Mouse (Mus musculus) heart, postnatal 36 days (tissue): ENCODE measurements at regions not wholly inside any gene's neighbourhood (a gene's known extent, or its start where the extent isn't known, plus 50 kb on each side); places are given as distances from the start of the nearest gene placed in this dataset.

ENCODE experiments used
- DNase-seq, 2 experiments: peaks; one replicate each; pipeline ENCODE4 v3.0.0; 2021 to 2022
- intact Hi-C: fragments of 180-260 bp; cut with DNase I; formaldehyde crosslinking; loops from one replicate; pipeline ENCODE4 v1.15.1; 2025

DNA sequence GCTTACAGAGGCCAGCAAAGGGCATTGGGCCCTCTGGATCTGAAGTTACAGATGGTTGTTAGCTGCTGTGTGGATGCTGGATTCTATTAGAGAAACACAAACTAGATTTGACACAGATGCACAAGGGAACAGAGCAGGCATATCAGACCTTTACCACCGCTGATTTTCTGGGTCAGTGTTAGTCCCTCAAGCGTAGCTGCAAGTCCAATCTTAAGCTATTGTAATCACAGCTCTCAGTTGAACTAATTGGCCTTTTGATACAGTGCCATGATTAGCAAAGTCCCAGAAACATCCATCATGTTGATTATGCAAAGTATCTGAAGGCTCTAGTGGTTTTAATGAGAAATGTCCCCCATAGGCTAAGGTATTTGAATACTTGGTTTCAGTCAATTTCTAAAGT is 54.2 kb upstream of the Plppr5 start:
- intact Hi-C loops: no loop called here
- DNase-seq: no peak

DNA sequence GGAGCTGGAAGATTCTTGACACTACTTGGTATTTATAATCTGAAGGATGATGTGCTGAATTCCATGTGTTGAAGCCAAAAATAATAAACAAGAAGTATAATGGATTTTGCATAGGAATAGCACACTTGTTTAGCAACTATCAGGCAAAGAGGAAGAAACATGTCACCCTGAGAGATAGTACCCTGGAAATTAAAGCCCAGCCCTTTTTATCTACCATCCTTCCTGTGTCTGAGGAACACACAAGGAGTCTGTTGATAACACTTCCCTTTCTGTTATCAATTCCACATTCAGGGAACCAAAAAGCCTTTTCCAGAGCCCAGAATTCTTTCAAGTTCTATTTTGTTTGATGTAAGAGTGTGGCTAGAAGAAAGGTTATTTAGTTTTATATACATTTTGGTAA is 66.5 kb upstream of the Plppr5 start:
- intact Hi-C loops: no loop called here
- DNase-seq: no peak

DNA sequence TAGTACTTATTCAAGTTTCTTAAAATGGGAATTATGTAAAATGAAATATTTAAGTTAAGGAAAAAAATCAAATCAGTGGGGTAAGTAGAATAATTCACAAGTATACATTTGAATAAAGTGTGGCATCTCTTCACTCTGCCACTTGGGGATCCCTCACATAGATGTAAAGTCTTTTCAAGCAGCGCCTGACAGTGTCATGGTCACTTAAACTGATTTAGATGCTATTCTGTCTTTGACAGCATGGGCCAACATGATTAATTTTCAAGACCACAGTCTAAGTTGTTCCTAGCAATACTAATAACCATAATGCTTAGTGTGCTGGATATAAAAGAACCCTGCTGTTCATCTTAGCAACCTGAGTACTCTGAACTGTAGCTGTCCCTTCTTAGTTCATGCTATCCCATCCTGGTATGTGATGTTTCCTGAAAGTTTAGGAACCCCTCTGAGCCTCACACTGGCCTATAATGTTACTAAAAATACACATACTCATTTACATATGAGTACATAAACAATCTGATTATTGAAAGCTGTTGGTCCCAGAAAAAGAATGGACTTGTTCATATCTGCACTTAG is 68.4 kb upstream of the Plppr5 start:
- DNase-seq: no peak
- intact Hi-C loops: no loop called here

DNA sequence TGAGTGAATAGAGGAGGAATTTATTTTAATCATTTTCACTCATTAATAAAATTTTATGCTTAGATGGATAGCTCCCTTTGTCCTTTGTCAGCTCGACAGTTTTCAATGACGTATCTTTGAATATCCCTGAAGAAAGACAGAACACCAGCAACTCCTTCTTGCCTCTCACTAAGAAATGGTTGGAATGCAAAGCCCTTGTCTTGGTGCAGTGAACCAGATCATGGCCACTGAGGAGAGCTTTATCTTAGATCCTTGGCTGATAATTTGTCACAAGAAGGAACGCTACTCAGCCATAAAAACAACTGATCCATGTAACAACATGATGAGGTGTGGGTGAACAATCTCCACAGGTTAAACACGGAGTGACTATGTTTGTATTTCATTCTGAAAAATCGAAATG is 73.5 kb upstream of the Plppr5 start:
- DNase-seq: no peak

DNA sequence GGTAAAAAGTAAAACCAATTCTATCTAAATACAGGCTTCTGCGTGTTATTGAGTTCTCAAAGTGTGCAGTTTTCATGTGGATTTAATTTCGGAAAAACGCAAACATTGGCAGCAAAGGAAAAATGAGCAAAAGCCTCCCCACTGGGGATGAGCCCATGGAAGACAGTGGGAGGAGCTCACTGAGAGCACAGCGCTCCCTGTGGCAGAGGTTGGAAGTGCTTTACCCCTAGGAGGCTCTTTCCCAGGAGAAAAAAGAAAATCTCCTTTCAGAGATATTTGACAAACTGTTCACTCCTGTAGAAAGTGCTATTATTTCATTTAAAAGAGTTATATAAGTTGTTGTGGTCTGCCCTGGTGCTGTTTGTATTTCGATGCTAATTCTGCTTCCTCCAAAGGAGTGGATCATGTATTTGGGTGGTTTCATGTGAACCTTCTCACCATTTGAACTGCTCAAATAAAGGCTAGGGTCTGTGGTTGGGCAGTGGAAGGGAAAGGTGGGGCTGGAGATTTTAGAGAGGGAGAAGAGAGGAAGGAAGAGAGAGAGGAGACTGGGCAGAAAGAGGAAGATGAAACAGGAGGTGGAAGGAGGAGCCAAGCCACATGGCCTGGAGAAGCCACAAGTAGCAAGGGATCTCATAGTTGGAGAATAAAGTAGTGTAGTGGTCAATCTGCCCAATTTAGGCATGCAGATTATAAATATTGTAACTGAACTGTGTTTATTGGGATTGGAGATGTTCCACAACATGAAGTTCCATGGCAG is 76.3 kb upstream of the Plppr5 start:
- no peak for DNase-seq
- intact Hi-C loops: no loop called here

More for the DNA sequence above, 73.5 kb upstream of the Plppr5 start:
- intact Hi-C loops: no loop called here

- intact Hi-C loops: no loop called here
- peak in 1 of 2 experiments; percentile 24 for DNase-seq
These were observed 80.5 kb upstream of the Plppr5 start for GRCm38 (mm10) chr3:117494118-117494517.

DNA sequence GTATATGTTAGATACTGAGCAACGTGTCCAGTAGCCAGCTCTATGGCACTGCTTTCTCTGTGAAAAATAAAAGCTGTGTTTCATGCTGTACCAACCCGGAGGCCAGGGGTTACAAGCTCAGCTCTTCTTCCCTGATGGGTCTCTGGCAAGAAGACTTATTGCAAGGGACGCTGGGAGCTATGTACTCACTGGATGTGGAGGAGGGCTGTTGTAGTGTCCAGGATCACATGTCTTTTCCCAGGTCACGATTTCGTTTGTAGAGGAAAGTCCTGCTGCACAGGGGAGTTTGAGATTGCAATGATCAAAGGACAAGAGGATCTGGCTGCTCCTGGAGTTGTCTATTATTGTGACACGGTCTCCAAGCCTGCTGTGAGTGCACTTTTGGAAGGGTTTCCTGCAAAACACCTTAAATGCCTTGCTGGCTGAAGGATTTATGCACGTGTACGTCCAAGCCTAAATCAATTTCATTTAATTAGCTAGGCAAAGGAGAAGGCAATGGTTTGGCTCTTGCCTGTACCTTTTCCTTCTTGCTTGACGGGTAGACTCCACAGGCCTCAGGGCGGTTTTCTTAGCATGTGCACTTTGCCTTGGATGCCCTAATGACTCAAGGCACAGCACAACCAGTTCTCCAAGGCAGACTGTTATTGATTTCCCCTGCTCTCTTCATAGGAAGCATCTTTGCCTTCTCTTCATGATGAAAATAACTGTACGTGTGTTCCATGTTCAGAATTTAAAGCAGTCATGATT is 87.2 kb upstream of the Plppr5 start:
- no peak for DNase-seq
- intact Hi-C loops: no loop called here

- DNase-seq: no peak
- intact Hi-C loops: no loop called here
These were observed 88.3 kb upstream of the Plppr5 start for GRCm38 (mm10) chr3:117486351-117486750.

GRCm38 (mm10) chr3:117480131-117480530 is 94.5 kb upstream of the Plppr5 start:
- intact Hi-C loops: no loop called here
- DNase-seq: no peak

- intact Hi-C loops: no loop called here
- DNase-seq: no peak
These were observed 98.8 kb upstream of the Plppr4 start for GRCm38 (mm10) chr3:117459507-117459906.

DNA sequence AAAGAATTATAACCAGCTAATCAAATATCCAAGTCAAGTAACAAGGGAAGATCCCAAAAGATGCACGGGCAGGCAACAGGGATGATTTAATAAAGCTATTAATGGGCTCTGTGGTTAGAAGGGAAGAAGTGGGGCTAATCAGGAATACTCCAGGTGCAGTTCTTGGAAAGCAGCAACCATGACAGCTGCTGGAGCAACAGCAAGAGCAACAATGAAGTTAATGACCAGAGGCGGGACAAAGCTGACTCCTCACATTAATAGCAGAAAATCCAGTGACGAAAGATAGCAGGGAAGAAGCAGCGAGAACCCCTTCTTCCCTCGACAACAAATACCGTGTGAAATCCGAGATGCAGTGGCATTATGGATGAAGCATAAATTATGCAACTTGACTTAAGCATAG is 89.9 kb upstream of the Plppr4 start:
- DNase-seq: no peak
- intact Hi-C loops: no loop called here

- intact Hi-C loops: no loop called here
- DNase-seq: no peak
These were observed 81.2 kb upstream of the Plppr4 start for GRCm38 (mm10) chr3:117441887-117442286.

GRCm38 (mm10) chr3:117440294-117440693 is 79.6 kb upstream of the Plppr4 start:
- intact Hi-C loops: no loop called here
- DNase-seq: no peak

- peak; percentile 60 to 81 for DNase-seq
- intact Hi-C loops: loop anchor here (1.0 kb wide), 3 partner anchors 285 to 534 kb away; no protein-coding TSS in a partner anchor
These were observed 77.9 kb upstream of the Plppr4 start for GRCm38 (mm10) chr3:117438473-117439114.

DNA sequence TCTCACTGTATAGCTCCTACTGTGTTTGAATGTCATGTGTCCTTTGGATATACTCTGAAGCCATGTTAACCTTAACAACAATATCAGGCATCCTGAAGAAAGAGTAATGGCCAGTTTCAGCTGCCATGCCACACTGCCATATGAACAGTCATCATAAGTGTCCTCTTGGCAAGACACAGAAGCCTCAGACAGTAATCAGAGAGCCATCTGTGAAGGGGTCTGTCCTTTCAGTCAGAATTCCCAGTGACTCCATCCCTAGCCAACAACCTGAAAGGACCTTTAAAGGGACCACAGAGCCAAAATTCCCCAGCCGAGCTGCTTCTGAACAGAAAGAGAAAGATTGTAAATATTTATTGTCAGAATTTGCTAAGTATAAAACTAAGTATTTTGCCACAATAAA is 63.9 kb upstream of the Plppr4 start:
- intact Hi-C loops: no loop called here
- DNase-seq: no peak

DNA sequence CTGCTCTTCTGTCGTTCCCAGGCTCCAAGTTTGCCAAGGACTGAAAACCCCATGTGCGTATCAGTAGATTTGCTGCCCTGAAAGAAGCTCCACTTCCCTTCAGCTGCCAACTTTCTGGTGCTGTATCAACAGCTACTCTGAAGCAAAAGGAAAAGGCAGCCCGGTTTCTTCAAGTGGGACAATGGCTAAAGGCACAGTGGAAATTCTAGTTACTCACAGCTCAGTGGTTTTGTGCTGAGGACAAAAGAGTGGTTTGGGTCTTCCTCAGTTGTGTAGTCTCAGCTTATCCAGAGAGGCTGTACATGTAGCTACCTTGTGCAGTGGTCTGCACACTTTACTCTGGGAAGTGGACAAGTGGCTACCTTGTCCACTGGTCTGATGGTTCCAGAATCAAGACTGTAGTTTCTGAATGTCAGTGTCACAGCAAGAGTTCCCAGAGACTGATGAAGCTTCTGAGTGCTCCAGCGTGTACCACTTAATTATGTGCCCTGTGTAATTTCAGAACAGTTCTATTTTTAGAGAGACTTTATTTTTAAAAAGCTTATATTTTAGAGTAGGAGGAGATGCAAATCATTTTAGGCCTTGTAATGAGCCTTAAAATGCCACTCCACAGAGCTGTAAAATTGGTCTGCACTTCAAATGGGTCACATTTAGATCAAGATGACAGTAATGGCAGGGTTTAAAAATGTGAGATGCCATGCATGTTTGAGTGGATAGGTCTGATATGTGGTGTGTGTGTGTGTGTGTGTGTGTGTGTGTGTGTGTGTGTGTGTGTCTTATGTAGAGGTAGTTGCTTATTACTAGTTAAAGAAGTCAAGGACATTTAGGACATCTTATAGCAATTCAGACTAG is 52.4 kb upstream of the Plppr4 start:
- no peak for DNase-seq
- intact Hi-C loops: no loop called here
